Mouse (Mus musculus) embryo, embryonic 10 days (tissue): ENCODE measurements around the gene Tcf20.
A peak's percentile ranks its signal among the peaks of the same experiment; 100 is the strongest.

Experiments used
- DNase-seq: peaks from one replicate; pipeline ENCODE4 v3.0.0-alpha.2; 2015; ENCODE audit warnings: low spot score

Tcf20 gene

GRCm38 (mm10) chr15:82992911-82993310 is 5.2 kb upstream of the Tcf20 start:
- no peak for DNase-seq

GRCm38 (mm10) chr15:82992079-82992783 is 4.6 kb upstream of the Tcf20 start:
- peak; percentile 29 for DNase-seq

GRCm38 (mm10) chr15:82989190-82989704 is 1.6 kb upstream of the Tcf20 start:
- DNase-seq, result no peak

- no peak for DNase-seq
These were observed 499 bp downstream of the Tcf20 start for GRCm38 (mm10) chr15:82987014-82987731.

GRCm38 (mm10) chr15:82984574-82984973 is 3.1 kb downstream of the Tcf20 start:
- DNase-seq, result no peak

GRCm38 (mm10) chr15:82984097-82984496 is 3.6 kb downstream of the Tcf20 start:
- DNase-seq, result peak; percentile 30

- peak; percentile 66 for DNase-seq
These were observed 4.2 kb downstream of the Tcf20 start for GRCm38 (mm10) chr15:82983416-82984026.

- peak; percentile 66 for DNase-seq
These were observed 4.8 kb downstream of the Tcf20 start for GRCm38 (mm10) chr15:82982724-82983415.

- DNase-seq, result peak; percentile 38
These were observed 5.8 kb downstream of the Tcf20 start for GRCm38 (mm10) chr15:82981676-82982520.

GRCm38 (mm10) chr15:82979531-82979930 is 8.1 kb downstream of the Tcf20 start:
- no peak for DNase-seq

- DNase-seq, result no peak
These were observed 13.2 kb downstream of the Tcf20 start for GRCm38 (mm10) chr15:82974471-82974870.

- DNase-seq, result no peak
These were observed 18.4 kb downstream of the Tcf20 start for GRCm38 (mm10) chr15:82969206-82969721.

- DNase-seq, result peak; percentile 60
These were observed 19.2 kb downstream of the Tcf20 start for GRCm38 (mm10) chr15:82968449-82968848.

- no peak for DNase-seq
These were observed 19.7 kb downstream of the Tcf20 start for GRCm38 (mm10) chr15:82967947-82968346.

GRCm38 (mm10) chr15:82964266-82964825 is 23.3 kb downstream of the Tcf20 start:
- DNase-seq, result no peak

GRCm38 (mm10) chr15:82963556-82964156 is 24.0 kb downstream of the Tcf20 start:
- DNase-seq, result peak; percentile 46

GRCm38 (mm10) chr15:82963090-82963489 is 24.6 kb downstream of the Tcf20 start:
- DNase-seq, result peak; percentile 40

GRCm38 (mm10) chr15:82962536-82962935 is 25.1 kb downstream of the Tcf20 start:
- no peak for DNase-seq

GRCm38 (mm10) chr15:82960786-82961561 is 26.7 kb downstream of the Tcf20 start:
- DNase-seq, result peak; percentile 78
